Mouse (Mus musculus): ENCODE measurements around the gene Wbp2.
"Not testable (repeated sequence)": the region's sequence is repeated elsewhere in the genome, so short reads cannot be mapped to it uniquely, and the experiment has no call there.

Gene Wbp2

DNA sequence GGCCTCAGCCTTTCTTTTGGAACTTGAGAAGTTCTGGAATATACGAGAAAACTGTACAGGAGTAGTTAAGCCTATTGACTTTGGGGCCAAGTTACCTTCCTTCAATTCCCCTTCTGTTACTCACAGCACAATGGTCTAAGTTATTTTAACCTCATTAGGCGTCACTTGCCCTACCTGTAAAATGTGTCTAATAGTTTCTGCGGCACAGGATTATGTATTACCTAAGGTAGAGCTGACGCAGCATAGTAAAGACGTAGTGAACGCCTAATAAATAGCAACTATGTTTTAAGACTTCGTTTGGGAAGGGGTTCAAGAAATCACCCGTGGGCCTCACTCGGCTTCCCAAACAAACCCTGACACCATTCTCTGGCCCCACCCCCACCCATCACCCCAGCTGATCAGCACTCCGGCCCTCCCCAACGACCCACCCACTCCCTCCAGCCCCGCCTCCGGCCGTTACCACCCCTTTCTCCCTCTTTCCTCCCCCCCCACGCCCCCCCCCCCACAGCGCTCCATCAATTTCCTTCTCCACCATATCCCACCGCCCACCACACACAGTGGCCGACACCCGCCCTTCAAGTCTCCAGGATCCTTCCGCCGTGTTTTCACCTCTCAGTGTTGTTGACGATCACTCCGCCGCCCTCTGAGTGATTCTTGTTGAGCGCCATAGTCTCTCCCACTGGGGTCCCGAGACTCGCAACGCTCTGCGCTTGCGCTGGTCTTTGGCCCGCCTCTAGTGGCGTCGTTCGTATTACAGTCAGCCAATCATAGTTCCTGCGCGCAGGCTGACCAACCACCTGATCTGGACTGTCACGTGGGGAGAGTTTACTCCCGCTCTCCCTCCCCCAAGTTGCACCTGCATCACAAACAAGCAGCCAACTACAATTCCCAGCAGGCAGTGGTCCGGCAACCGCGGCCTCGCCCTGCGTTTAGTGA is at the start of gene Wbp2:
Gene Wbp2, minus strand, starts transcription at position 738 of the 936 bp plus-strand sequence.
- DNase-seq (ENCODE audit: low spot score in 2 of 2), result peak; percentile 95 to 96

DNA sequence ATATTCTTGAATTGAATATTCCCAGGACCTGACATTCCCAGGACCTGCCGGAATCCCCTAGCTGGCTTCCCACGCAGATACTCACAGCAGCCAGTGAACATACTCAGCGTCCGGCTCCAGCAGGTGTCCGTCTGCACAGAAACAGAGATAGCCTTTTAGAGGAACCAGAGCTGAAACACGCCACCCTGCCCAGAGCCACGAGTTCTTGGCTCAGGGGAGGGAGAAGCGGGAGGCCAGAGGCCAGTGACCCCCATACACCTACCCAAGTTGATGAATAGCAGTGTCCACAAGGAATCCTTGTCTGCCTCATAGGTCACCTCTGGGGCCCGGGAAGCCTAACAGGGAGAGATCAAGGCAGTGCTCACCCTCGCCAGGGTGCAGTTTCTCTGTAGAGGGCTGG is 47.4 kb upstream of the Wbp2 start:
- no peak for DNase-seq (ENCODE audit: low spot score in 2 of 2)

GRCm38 (mm10) chr11:116133497-116133896 is 46.7 kb upstream of the Wbp2 start:
- DNase-seq (ENCODE audit: low spot score in 2 of 2), result no peak

GRCm38 (mm10) chr11:116132366-116133333 is 45.9 kb upstream of the Wbp2 start:
- DNase-seq (ENCODE audit: low spot score in 2 of 2), result no peak

DNA sequence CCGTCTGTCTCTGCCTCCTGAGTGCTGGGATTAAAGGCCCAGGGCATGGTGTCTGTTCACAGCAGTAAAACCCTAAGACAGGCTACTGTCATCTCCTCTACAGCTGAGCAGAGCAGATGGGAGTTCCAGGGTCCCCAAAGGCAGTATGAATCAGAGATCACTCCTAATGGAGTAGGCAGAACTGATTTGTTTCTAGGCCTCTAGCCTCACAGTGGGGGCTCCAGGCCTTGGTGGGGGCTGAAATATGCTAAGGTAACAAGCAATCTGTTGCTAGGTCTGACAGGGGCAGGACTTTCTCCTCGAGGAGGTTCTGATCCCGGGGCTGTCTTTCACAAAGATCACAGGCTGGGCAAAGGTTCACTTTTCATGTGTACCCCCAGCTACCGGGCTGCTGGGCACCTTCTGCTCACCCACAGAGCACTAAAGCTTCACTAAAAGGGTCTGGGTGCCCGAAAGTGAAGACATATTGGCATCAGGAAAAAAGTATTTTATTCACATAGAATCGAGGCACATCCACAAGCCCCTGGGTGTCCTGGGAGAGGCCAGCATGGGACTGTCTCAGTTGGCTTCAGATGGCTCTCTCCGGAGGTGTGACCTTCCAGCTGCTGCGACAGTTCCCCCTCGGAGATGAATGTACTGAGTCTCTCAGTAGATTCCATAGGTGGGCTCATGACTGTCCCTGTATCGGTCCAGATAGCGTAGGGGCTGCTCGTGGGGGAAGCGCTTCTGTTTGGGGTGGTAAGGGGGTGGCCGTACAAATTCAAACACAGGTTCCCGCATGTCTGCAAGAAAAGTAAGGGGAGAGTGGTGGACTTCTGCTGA is 44.8 kb upstream of the Wbp2 start:
- no peak for DNase-seq (ENCODE audit: low spot score in 2 of 2)

DNA sequence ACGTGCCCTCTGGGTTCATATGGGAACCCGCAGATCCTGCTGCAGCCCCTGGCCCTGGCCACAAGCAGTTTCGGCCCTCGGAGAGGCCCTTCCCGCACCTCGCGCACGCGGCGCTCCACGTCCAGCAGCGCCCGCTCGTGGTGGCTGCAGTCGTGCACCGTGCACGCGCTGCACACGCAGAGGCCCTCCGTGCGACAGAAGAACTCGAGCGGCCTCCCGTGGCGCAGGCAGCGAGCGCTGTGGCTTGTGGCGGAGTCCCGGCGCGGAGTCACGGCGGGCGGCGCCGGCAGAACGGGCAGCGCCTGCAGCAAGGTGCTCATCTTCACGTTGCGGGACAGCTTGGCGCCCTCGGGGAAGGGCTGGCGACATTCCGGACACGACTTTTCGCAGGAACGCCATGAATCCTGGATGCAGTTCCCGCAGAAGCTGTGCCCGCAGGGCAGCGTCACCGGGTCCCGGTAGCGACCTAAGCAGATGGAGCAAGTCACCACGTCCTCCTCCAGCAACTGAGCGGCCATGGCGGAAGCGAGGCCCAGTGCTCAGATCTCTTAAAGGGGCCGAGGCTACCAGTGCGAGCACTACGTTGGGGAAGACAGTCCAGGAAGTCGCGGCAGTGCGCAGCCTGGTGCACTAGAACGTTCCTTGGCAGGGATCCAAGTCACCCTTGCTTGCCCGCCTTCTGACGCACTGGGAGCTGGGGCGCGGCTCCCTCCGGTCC is 43.9 kb upstream of the Wbp2 start, which contains the start of gene Trim65:
Gene Trim65, minus strand, starts transcription at position 641 of the 718 bp plus-strand sequence.
- DNase-seq (ENCODE audit: low spot score in 2 of 2), result peak; percentile 69 to 76

GRCm38 (mm10) chr11:116129993-116130487 is 43.2 kb upstream of the Wbp2 start:
- no peak for DNase-seq (ENCODE audit: low spot score in 2 of 2)

DNA sequence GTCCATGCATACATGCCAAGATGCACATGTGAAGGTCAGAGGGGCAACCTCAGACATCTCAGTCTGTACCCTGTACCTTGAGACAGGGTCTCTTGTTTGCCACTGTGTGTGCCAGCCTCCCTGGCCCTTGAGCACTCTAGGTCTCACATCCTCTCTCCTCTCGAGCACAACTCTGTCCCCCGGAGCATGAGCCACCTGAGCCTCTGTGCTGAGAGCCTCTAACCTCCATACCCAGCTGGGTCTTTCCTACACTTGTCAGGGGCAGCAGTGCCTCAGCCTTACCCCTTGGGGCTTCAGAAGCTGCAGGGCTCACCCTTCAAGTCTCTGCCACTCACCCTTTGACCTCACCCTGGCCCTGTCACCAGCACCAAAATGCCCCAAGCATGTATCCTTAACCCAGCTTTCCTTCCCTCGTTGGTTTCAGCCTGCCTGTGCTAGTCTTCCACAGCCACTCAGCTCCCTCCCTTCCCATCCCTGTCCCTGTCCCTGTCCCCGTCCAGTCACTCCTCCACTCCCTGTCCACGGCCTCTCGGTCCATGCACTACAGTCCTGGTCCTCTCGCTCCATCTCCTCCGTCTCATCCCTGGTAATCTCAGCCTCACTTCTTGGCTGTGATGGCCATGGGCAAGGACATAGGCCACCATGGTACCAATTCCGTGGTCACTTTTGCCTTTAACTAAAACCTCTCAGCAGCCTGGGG is 42.4 kb upstream of the Wbp2 start:
- DNase-seq (ENCODE audit: low spot score in 2 of 2), result no peak

DNA sequence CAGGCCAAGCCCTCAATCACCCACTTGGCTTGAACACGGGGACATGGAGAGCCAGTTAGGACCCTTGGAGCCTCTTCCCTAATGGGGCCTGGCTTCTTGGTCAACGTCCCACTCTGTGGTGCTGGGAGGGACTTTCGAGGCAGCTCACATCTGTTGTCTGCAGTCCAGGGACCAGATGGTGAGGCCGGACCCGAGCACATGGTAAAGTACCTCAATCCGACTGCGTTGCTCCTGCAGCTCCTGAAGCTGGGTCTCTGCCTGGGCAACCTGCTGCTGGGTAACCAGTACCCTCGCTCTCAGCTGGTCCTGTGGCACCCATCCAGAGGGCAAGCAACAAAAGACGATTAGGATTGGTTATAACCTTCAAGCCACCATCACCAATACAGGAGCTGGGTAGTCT is 41.2 kb upstream of the Wbp2 start:
- DNase-seq (ENCODE audit: low spot score in 2 of 2), result no peak

DNA sequence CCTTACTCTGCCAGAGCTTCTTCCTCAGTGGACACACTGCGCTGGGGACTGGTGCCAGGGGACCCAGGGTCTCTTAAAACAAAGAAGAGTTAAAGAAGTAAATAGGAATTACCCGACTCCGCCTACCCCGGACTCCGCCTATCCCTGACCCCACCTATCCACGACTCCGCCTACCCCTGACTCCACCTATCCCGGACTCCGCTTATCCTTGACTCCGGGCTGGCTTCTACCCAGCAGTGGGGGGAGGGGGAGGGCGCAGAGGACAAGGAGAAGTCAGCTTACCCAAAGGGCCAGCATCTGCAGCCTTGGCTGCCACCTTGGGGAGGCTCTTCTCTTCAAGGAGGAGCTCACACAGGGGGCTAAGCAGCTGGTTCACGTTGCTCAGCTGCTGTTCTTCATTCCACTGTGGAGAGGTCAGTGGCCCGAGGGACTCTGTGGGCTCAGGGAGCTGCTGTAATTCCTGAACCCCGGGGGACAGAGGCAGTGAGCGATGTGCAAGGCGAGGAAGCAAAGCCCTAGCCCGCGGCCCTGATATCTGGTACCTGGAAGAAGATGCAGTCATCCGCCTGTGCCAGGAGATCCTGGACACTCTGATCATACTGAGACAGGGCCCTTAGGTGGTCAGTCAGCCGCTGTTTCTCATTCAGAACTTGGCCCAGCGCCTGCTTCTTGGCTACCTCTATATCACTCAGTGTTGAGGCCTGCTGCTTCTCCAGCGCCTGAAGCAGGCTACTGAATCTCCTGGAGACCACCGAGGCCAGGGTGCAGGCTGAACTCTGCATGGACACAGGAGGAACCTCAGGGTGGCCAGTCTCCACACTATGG is 40.6 kb upstream of the Wbp2 start, which contains the start of gene Trim47:
Gene Trim47, minus strand, starts transcription at position 55 of the 825 bp plus-strand sequence.
- no peak for DNase-seq (ENCODE audit: low spot score in 2 of 2)

GRCm38 (mm10) chr11:116126261-116126660 is 39.5 kb upstream of the Wbp2 start:
- DNase-seq (ENCODE audit: low spot score in 2 of 2), result no peak

- not testable (repeated sequence) for DNase-seq (ENCODE audit: low spot score in 2 of 2)
Observed at GRCm38 (mm10) chr11:116121731-116122245, 35.0 kb upstream of the Wbp2 start.

- no peak for DNase-seq (ENCODE audit: low spot score in 2 of 2)
Observed at GRCm38 (mm10) chr11:116117819-116118218, 31.0 kb upstream of the Wbp2 start.

GRCm38 (mm10) chr11:116117241-116117640 is 30.4 kb upstream of the Wbp2 start:
- DNase-seq (ENCODE audit: low spot score in 2 of 2), result no peak

GRCm38 (mm10) chr11:116111611-116112203 is 24.9 kb upstream of the Wbp2 start:
- no peak for DNase-seq (ENCODE audit: low spot score in 2 of 2)

DNA sequence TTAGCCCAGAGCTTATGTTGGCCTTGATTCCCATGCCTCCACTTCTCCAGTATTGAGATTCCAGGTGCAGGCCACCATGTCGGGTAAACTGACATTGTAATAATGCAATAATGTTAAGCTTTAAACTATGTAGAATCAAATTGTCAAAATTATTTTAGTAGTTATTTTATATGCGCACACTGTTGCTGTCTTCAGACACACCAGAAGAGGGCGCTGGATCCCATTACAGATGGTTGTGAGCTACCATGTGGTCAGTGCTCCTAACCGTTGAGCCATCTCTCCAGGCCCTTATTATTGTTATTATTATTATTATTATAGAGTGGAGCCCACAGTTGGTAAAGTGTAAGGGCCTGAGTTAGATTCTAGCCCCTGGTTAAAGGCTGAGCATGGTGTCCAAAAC is 24.3 kb upstream of the Wbp2 start:
- no peak for DNase-seq (ENCODE audit: low spot score in 2 of 2)

- DNase-seq (ENCODE audit: low spot score in 2 of 2), result no peak
Observed at GRCm38 (mm10) chr11:116110540-116110939, 23.7 kb upstream of the Wbp2 start.

DNA sequence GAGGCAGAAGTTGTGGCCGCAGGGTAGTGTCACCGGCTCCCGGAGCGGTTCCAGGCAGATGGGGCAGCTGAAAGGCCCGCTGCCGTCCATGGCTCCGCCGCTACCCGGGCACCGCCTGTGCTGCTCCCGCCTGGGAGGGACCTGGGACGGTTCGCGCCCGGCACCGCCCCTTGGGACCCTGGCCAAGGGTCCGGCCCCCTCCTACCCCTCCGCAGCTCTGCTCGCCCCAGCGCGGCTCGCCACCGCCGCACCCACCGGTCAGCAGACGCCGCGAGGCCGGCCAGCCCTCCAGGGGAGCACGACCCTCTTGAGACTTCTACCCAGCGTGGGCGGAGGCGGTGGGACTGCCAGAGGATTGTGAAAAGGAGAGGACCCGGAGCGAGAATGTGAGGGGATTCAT is 23.3 kb upstream of the Wbp2 start:
- DNase-seq (ENCODE audit: low spot score in 2 of 2), result no peak
